Mouse (Mus musculus): Measurements from ENCODE around the gene Sec14l2.

- TF ChIP-seq CTCF (IDR thresholded peaks at IDR 0.05) (no peak), EP300 (IDR thresholded peaks at IDR 0.05) (peak; percentile 70)
Observed at GRCm38 (mm10) chr11:4141505-4141904, 18.3 kb upstream of the Sec14l2 start.
